Mouse (Mus musculus) ES-E14 (cell line): Measurements from ENCODE around the gene Nfib. TPM values are rescaled to one million over a fixed set of nuclear protein-coding genes. Genes with fewer than 3 reads are reported as not detected.

Experiments used
- DNase-seq: peaks from one replicate; pipeline ENCODE4 v3.0.0-alpha.2; 2013; ENCODE audit warnings: low read depth, low spot score
- H3K27ac ChIP-seq: 2 replicates; pipeline ENCODE4 v1.5.1; 2012; ENCODE audit warnings: low read depth, mild to moderate bottlenecking, low read length, moderate library complexity, mixed read lengths; ENCODE audit not compliant: poor library complexity, insufficient read depth, severe bottlenecking
- H3K36me3 ChIP-seq: 2 replicates; pipeline ENCODE4 v1.6.1; 2012; ENCODE audit warnings: mild to moderate bottlenecking, low read length, moderate library complexity, mixed read lengths; ENCODE audit not compliant: control insufficient read depth, poor library complexity, insufficient read depth, severe bottlenecking
- H3K4me1 ChIP-seq, 2 experiments: fragments of 150-350 bp in 1 of 2; sonication (generic) in 1 of 2; 2 replicates each; pipeline ENCODE4 v1.6.1; 2012; ENCODE audit warnings: low read length in 2 of 2, mild to moderate bottlenecking in 1 of 2, mixed read lengths in 1 of 2; ENCODE audit not compliant: control insufficient read depth in 2 of 2, insufficient read depth in 2 of 2, poor library complexity in 1 of 2
- H3K4me3 ChIP-seq, 2 experiments: fragments of 150-350 bp in 1 of 2; sonication (generic) in 1 of 2; 2 replicates each; pipeline ENCODE4 v1.5.1; 2012; ENCODE audit warnings: low read length in 2 of 2, low read depth in 1 of 2, mild to moderate bottlenecking in 1 of 2, mixed read lengths in 1 of 2; ENCODE audit not compliant: insufficient read depth in 1 of 2, poor library complexity in 1 of 2, severe bottlenecking in 1 of 2
- H3K9ac ChIP-seq: 2 replicates; pipeline ENCODE4 v1.6.1; 2012; ENCODE audit warnings: low read depth, mild to moderate bottlenecking, low read length, mixed read lengths; ENCODE audit not compliant: poor library complexity, insufficient read depth, severe bottlenecking
- H3K9me3 ChIP-seq: fragments of 150-350 bp; sonication (generic); 2 replicates; pipeline ENCODE4 v1.6.1; 2012; ENCODE audit warnings: low read depth, mild to moderate bottlenecking, low read length; ENCODE audit not compliant: control insufficient read depth, insufficient read depth
- CHD2 ChIP-seq: IDR thresholded peaks from 2 replicates; pipeline ENCODE4 v1.6.1; 2014; ENCODE audit warnings: mild to moderate bottlenecking, low read depth, low read length, inconsistent platforms
- HCFC1 ChIP-seq: IDR thresholded peaks from 2 replicates; pipeline ENCODE4 v1.6.1; 2012; ENCODE audit warnings: low read length, inconsistent platforms, borderline replicate concordance; ENCODE audit not compliant: insufficient read depth
- MAFK ChIP-seq: IDR thresholded peaks from 2 replicates; pipeline ENCODE4 v1.6.1; 2014; ENCODE audit warnings: mild to moderate bottlenecking, low read depth, low read length, inconsistent platforms; ENCODE audit not compliant: insufficient read depth
- ZC3H11A ChIP-seq: IDR thresholded peaks from 2 replicates; pipeline ENCODE4 v1.6.1; 2012; ENCODE audit warnings: low read depth, mild to moderate bottlenecking, inconsistent platforms, low read length, borderline replicate concordance
- ZNF384 ChIP-seq: IDR thresholded peaks from 2 replicates; pipeline ENCODE4 v1.6.1; 2012; ENCODE audit warnings: low read depth, low read length, inconsistent platforms
- in situ Hi-C, 2 experiments: fragments of 600-800 bp; cut with MboI; formaldehyde crosslinking; loops; one replicate each; pipeline ENCODE4 v1.15.1; 2025; ENCODE audit warnings: low sequenced_read_pairs in 2 of 2, inconsistent platforms in 1 of 2; ENCODE audit not compliant: unreplicated experiment in 2 of 2
- total RNA-seq: library from RNA; depleted of rRNA; stranded (reverse); fragments of 300-350 nt; gene quantifications from 2 replicates; pipeline ENCODE4 v1.2.3, GENCODE M21; 2012

The Nfib gene
- total RNA-seq, 1 experiment: 8.9 TPM

- no peak for TF ChIP-seq CHD2
- TF ChIP-seq MAFK: no peak
- no peak for TF ChIP-seq ZC3H11A
- no peak for TF ChIP-seq HCFC1
- TF ChIP-seq ZNF384: no peak
- no peak overlapping the region for H3K4me3 ChIP-seq
- no peak for DNase-seq
- no peaks in the 10 kb centered on the region for H3K9me3 ChIP-seq
- no peaks in the 10 kb centered on the region for H3K36me3 ChIP-seq
- H3K9ac ChIP-seq: no peak overlapping the region
- in situ Hi-C loops: no loop called here
- H3K27ac ChIP-seq: no peak overlapping the region
- no peaks in the 10 kb centered on the region; a peak in 1 of 4 replicates for H3K4me1 ChIP-seq
Observed at GRCm38 (mm10) chr4:82389876-82390275, 315.7 kb downstream of the Nfib start.

DNA sequence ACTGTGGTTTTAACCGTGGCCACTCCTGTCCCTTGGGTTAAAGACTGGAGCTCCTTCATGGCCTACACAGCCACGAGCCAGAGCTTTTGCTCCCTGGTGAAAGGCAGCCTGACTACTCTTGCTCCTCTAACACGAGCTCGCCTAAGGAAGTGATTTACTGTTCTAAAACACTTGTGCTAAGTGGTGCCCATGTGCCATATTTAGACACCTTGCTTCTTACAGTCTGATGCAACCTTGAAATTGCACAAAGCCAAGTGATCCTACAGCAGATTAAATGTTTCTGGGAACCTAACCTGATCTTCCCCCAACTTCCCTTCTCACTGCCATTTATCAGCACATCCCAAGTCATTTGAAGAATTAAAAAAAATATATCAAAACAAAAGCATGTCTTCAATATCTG, 317.9 kb downstream of the Nfib start:
- no peak overlapping the region for H3K27ac ChIP-seq
- H3K4me3 ChIP-seq: no peak overlapping the region
- H3K4me1 ChIP-seq: no peaks in the 10 kb centered on the region
- no peaks in the 10 kb centered on the region for H3K36me3 ChIP-seq
- TF ChIP-seq ZNF384 (no peak), HCFC1 (no peak), MAFK (no peak), CHD2 (no peak), ZC3H11A (no peak)
- no peak overlapping the region for H3K9ac ChIP-seq
- no peaks in the 10 kb centered on the region for H3K9me3 ChIP-seq
- in situ Hi-C loops: no loop called here
- no peak for DNase-seq

- Histone ChIP-seq H3K9ac (no peak overlapping the region), H3K27ac (no peak overlapping the region), H3K36me3 (no peaks in the 10 kb centered on the region), H3K4me1 (peaks cover 2 to 3% of the 10 kb centered on the region in 2 experiments; a peak in 3 of 4 replicates), H3K9me3 (no peaks in the 10 kb centered on the region), H3K4me3 (no peak overlapping the region)
- DNase-seq: no peak
- TF ChIP-seq ZC3H11A: no peak
- no peak for TF ChIP-seq ZNF384
- no peak for TF ChIP-seq CHD2
- no peak for TF ChIP-seq MAFK
- no peak for TF ChIP-seq HCFC1
- in situ Hi-C loops: no loop called here
Observed at GRCm38 (mm10) chr4:82386222-82386993, 319.1 kb downstream of the Nfib start.

DNA sequence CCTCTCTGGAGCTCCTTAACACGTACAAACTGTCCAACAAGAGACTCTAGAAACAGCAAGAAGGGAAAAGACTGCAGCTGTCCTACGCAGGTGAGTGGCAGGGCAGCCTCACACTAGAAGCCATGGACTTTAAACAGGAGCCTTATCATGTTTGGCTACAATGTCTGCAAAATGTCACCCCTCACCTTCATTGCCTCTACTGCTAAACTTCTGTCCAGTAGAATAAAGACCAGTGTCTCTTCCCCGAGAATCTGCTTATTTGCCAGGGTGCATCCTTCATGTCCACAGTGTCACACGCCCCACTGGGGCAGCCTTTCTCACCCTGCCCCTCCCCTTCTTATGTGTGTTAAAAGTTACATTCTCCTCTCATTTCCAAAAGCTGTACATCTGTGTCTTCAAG, 319.9 kb downstream of the Nfib start:
- no peak for TF ChIP-seq ZNF384
- TF ChIP-seq HCFC1: no peak
- TF ChIP-seq MAFK: no peak
- TF ChIP-seq ZC3H11A: no peak
- TF ChIP-seq CHD2: no peak
- peaks cover 2 to 3% of the 10 kb centered on the region in 2 experiments; a peak in 3 of 4 replicates for H3K4me1 ChIP-seq

More for the DNA sequence above, 319.9 kb downstream of the Nfib start:
- in situ Hi-C loops: no loop called here
- Histone ChIP-seq H3K9ac (no peak overlapping the region), H3K9me3 (no peaks in the 10 kb centered on the region), H3K27ac (no peak overlapping the region), H3K36me3 (no peaks in the 10 kb centered on the region), H3K4me3 (no peak overlapping the region)
- no peak for DNase-seq
